Mouse (Mus musculus) neural tube, embryonic 10.5 days (tissue): Measurements from ENCODE around the gene Cldn7.
A peak's percentile ranks its signal among the peaks of the same experiment; 100 is the strongest.

ENCODE experiments used
- DNase-seq: peaks from one replicate; pipeline ENCODE4 v3.0.0-alpha.2; 2017; ENCODE audit warnings: low spot score; ENCODE audit errors: extremely low spot score

Gene Cldn7

DNA sequence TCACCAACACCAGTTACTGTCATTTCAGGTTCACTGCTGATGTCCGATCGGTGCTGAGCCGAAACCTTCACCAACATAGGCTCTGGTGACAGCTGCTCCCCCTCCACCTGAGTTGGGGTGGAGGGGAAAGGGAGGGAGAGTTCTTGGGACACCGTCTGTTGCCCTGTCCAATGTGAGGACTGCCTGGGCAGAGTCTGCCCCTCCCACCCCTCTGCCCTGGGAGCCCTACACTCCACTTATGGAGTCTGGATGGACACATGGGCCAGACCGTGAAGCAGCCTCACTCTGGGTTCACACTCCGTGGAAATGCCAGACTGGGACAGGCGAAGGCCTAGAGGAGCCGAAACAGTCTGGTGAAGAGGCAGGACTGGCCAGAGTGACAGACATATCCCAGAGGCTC lies 25.4 kb downstream of the Cldn7 start:
- DNase-seq = no peak

DNA sequence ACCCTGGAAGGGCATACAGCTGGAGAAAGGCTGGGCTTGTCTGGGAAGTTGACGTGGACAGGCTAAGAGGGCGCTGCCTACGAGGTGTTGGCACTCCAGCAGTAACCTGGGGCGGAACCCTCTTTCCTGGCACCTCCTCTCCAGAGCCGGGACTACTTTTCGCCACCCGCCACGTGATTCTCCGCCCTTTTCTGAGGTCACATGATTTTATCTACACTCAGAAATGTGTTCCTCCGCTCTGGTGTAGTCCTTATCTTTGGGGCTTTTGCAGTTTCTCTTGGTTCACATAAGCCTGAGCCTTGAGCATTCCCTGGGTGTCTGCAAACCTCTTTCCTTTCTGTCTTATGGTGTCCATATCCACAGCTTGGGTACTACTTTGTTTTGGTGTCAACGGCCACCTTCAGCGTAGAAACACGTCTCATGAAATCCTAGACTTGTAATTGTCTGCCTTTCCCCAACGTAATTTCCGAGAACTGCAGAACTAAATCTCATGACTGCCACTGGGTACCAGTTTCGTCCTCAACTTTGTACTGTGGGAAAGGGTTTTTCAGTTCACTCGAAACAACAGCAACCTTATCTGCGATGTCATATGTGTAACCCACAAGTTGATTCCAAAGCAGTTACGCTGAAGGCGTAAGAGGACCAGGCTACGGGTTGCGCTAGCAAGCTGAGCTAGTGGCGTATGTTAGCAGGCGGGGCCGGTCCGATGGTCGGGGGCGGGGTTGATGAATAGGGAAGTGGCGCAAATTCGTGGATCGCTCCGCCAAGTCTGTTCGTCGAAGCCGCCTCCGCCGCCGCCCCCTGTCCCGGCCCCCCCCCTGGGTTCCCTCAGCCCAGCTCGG lies 26.5 kb downstream of the Cldn7 start, which contains the start of gene Gabarap:
Gene Gabarap, plus strand, starts transcription at position 294 of the 842 bp plus-strand sequence.
- peak; percentile 95 for DNase-seq

DNA sequence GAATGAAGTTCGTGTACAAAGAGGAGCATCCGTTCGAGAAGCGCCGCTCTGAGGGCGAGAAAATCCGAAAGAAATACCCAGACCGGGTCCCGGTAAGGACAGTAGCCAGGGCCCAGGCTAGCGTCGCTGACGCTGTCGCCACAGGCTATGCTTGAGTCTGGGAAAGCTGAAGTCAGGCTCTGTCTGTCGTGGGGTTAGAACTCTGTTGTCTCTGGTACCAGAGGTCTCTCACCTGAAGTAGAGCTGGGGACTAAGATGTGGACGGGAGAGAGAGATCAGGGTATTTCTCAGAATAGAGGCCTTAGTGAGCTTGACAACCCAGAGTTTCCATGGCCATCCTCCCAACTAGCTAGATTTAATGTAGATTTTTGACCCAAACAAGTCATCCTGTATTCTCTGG lies 27.1 kb downstream of the Cldn7 start:
- DNase-seq = no peak

DNA sequence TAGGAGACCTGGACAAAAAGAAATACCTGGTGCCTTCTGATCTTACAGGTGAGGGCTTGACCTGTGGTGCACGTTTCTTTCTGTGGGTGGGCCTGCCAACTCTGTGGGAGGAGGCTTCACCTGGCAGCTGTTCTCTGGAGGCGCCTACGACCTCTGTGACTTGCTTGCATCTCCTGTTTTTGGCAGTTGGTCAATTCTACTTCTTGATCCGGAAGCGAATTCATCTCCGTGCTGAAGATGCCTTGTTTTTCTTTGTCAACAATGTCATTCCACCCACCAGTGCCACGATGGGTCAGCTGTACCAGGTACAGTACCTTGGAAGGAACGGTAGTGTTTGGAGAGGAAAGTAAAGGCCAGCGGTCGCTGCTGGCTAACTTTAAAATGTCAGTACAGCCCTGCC lies 27.8 kb downstream of the Cldn7 start:
- no peak for DNase-seq

DNA sequence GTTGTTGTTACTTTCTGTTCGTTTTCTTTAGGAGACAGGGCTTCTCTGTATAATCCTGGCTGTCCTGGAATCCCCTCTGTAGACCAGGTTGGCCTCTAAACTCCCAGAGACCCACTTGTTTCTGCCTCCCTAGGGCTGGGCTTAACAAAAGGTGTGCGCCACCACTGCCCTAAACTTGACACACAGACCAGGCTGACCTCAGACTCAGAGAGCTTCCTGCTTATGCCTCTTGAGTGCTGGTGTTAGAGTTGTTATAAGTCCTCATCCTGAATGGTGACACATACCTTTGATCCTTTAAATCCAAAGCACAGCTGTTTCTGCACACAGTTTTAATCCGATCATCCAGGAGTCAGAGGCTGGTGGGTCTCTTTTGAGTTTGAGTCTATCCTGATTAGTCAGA lies 28.4 kb downstream of the Cldn7 start:
- DNase-seq = no peak

DNA sequence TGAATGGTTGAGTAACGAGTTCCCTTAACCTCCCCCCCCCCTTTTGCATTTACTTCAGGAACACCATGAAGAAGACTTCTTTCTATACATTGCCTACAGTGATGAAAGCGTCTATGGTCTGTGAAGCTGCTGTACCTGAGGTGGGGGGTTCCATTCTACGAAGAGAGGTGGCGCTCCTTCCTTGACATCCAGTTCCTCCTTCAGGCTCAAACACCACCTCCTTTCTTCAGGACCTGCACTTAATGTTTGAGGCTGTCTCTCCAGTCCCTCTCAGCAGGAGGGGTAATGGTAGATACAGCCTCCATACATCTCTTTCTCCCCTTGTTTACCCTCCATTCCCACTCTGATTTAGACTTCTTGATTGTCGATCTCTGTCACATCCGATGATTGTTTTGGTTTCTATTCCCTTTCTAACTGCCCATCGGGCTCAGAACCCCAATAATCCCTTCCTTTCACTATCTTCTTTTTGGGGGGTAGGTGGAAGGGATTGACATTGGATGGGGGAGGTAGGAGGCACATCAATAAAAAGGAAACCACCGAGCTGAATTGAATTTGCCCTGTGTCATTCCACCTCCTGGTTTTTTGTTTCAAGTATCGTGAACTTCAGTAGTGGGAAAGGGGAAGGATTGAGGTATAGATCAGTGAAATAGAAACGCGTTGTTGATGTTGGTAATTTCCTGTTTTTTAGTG lies 30.0 kb downstream of the Cldn7 start:
- no peak for DNase-seq

DNA sequence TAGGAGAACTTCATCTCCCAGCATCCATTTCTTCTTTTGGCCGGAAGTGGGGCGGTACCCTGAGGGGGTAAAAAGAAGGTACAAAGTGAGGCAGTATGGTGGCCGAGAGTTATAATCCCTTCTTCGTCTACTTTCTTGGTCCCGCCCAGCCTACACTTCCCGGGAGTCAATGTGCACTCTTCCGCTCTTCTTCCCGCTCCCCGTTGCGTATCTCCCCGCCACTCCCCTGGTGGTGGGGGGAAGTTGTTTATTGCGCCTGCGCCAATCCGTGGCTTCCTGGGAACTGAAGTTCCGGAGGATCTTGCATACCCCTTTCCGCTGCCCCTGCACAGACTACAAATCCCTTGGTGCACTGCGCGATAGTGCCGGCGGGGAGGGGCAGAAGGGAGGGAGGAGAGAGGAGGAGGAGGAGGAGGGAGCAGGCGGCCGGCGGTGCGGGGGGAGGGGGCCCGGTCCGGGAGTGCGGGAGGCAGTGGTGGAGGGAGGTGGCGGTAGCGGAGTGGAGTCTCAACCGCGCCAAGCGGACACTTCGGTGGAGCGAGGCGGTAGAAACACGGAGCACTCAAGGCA lies 30.9 kb downstream of the Cldn7 start, which contains the start of gene Phf23:
Gene Phf23, plus strand, starts transcription at position 387 of the 570 bp plus-strand sequence.
- peak; percentile 97 for DNase-seq

DNA sequence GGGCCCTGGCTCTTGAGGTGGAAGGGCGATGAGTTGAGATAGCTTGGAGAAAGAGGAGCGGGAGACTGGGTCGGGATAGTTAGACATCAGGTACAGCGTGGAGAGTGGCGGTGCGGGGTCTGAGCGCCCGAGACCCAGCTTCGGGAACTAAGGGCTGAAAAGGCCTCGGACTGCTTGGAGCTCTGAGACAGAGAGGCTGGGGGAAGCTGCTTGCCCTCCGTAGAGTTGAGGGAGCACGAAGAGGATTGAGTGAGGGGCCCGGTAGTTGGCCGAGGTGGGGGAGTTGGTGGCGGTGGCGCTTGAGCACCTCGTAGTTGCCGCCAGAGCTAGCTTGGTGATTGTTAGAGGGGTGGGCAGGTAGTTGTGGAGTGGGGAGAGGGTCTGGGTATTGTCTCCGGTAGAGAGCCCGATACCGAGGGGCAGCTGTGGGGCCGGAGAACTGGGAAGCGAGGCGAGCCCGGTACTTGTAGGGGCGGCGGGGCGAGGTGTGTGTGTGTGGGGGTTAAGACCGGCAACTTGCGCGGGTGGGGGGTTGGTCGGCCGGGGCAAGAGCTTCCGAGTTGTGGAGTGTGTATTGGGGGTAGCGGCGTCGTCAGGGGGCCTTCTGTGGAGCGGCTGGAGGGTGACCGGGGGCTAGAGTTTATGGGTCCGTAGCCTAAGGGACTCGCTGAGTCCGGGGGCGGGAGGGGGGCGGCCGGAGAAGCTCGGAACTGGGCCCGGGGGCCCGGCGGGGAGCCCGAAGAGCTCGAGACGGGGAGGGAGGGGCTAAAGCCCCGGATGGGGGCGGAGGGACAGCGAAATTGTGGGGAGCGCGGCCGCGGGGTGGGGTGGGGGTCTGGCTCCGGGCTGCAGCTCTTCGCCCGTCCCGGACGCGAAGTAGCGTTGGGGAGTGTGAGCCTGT lies 31.8 kb downstream of the Cldn7 start:
- DNase-seq = peak; percentile 60

DNA sequence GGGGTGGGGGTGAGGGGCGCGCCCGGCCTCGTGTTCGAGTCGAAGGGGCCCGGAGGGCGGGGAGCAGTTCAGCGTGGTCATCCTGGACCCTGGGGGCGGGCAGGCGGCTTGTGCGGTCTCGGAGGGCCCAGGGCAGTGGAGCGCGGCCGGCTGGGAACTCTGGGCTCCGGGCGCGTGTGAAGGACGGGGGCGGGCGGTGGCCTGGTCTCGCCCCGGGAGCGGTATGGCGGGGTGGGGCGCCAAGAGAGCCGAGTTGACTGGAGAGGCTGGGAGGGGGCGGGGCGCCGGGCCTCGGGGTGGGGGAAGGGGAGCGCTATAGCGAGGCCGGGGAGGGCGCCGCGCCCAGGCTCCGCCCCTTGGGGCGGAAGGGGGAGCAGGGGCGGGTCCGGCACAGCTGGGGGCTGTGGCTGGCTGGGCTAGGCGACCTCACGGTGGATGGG lies 32.5 kb downstream of the Cldn7 start:
- peak; percentile 89 for DNase-seq

DNA sequence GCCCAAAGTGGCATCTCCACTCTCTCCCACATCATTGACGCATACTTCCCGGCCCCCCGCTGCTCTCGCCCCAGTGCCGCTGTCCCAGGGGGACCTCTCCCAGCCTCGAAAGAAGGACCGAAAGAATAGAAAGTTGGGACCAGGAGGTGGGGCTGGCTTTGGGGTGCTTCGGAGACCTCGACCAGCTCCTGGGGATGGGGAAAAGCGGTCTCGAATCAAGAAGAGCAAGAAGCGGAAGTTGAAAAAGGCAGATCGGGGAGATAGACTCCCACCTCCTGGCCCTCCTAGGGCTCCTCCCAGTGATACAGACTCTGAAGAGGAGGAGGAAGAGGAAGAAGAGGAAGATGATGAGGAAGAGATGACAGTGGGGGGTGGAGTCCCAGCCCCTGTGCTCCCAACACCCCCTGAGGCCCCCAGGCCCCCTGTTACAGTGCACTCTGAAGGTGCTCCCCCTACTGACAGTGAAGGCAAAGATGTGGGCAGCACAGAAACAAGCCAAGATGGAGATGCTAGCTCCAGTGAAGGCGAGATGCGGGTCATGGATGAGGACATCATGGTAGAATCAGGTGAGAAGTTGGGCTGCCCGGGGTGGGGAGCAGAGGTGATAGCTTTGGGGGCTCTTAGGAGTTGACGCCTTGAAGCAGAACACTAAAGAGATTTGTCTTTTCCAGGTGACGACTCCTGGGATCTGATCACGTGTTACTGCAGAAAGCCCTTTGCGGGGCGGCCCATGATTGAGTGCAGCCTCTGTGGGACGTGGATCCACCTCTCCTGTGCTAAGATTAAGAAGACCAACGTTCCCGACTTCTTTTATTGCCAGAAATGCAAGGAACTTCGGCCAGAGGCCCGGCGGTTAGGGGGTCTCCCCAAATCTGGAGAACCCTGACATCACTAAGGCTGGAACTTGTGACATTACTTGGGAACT lies 34.2 kb downstream of the Cldn7 start:
- DNase-seq = no peak

DNA sequence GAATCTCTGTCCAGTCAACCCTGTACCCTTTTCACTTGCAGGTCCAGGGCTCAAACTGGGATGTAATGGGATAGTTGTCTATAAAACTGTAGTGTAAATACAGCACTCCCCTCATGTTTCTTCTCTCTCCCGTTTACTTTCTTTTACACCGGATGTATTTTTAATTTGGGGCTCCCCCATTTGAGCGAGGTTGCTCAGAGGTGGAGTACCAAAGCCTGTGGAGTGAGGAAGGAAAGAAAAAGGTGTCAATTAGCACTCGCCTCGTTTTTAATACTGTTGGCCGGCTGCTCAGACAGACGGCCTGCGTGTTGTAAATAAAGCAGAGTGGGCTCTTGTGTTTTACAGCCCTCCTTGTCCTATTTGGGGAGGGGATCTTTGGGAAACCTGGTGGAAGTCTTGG lies 35.1 kb downstream of the Cldn7 start:
- DNase-seq = no peak

DNA sequence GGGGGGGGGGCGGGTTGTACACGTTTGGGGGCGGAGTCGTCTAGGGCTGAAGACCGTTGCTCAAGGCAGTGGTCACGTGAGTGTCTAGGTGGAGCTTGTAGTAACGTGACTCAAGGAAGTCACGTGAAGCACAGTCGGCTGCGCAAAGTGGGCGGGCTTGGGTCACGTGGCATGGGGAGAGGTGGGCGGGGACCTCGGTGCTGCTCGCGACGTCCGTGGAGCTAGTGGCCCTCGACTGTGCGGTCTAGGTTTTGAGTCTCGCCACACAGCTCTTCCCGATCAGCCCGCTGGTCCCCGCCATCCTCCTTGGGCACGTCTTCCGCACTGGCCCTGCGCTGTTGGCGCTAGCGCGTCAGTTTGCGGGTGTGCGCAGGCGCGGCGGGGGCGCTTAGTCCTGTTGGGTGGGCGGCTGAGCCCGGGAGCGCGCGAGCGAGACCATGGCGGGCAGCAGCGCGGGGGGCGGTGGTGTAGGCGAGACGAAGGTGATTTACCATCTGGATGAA lies 35.9 kb downstream of the Cldn7 start, which contains the start of gene Dvl2:
Gene Dvl2, plus strand, starts transcription at position 200 of the 503 bp plus-strand sequence.
- peak; percentile 97 for DNase-seq

DNA sequence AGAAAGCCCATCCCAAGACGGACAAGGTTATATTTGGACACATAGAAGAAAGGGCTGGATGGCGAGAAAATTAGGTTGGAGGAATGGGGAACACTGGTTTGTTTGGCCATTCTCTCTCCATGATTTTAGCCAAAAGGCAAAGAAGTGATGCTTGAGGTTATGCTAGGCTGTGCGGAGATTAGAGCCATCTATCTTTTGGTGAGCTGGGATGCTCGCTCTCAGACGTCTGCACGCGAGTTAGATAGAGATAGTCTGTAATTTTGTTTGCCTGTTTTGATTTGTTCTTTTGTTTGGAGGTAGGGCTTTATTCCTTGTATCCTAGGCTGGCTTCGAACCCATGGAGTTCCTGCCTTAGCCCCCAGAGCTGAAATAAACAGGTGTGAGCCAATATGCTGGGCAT lies 36.6 kb downstream of the Cldn7 start:
- no peak for DNase-seq

DNA sequence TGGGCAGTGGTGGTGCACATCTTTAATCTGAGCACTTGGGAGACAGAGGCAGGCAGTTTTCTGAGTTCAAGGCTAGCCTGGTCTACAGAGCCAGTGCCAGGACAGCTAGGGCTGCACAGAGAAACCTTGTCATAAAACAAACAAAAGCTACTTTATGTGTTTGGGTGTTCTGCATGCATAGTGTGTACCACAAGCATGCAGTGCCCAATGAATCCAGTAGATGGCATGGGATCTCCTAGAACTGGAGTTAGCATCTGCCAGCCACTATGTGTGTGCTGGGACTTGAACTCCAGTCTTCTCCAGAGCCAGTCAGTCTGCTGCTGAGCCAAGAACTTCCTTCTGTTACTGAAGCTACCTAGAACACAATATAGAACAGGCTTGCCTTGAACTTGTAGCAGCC lies 37.3 kb downstream of the Cldn7 start:
- no peak for DNase-seq

DNA sequence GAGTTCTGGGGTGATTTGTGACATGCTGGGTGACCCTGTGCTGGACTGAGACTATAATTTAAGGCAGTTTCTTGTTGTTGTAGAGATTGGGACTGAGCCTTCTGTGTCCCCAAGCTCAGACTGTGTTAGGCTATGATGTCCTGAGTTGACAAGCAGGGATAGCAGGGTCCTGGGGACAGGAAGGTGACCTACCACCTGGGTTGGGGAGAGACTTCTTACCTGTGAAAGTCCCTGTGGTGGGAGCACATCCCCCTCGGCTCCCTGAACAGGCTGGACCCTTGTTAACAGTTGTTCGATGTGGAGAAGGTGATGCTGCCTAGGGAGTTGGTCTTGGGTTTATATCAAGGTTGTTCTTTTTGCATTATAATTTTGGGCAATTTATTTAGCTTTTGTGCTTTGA lies 37.9 kb downstream of the Cldn7 start:
- no peak for DNase-seq

DNA sequence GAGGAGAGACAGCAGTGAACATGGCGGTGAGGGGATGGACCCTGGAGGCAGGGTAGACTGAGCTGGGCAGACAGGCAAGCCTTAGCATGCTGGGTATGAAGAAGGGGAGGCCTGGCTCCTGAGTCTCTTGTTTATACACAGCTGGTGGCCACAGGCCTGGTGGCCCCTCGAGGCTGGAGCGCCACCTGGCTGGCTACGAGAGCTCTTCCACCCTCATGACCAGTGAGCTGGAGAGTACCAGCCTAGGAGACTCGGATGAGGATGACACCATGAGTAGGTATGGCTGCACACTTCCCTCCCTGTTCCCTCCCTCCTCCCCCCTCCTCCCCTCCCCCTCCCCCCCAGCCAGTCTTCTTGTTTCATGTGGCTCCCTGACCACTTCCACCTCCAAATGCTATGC lies 40.9 kb downstream of the Cldn7 start:
- no peak for DNase-seq

DNA sequence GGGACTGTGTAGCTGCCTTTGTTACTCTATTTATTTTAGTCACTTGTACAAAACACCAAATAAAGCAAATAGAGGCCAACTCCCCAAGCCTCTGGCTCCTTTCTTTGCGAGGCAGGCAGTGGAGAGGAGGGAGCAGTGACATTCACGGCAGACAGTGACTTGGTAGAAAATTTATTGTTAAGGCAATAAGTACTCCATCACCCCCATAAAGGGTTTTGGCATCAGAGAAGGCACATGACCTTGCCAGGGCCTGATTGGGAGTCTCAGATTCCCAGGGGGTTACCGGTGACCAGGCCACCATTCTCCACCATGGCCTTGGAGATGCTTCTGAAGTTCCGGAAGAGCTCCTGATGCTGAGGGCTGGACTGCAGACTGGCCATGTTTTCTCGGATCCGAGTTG lies 45.5 kb downstream of the Cldn7 start:
- no peak for DNase-seq

DNA sequence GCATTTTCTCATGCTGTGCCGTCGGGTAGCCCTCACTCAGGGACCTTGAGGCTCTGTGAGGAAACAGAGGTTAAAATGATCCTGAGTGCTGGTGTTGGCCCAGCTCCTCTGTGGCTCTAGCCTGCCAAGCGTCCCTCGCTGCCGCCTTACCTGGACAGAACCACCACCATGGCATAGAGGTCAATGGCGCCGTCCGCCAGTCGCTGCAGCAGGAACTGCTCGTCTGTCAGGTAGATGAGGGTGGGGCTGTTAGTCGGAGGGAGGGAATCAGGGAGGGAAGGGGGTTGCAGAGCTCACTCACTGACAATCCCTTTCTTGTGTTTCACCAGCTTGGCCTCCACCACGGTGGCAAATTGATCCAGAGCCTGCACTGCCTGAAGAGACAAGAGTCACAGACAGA lies 46.0 kb downstream of the Cldn7 start:
- DNase-seq = no peak

DNA sequence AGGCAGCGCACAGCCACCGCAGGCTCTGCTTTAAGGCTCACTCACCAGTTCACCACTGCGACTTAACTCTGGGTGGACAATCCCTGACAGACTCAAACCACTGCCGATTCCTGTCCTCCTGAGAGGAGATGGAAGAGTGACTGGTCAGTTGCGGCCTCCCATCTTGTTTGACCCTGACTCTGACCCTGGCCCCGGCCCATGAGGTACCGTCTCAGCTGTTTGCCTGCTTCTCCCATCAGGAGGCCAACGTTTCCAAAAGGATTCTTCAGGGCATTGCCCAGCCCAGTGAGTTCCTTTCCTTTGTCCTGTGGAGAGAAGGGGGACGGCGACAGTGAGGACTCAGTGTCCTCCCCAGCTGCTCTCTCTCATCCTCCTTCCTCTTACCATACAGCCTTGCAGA lies 46.4 kb downstream of the Cldn7 start:
- DNase-seq = no peak

DNA sequence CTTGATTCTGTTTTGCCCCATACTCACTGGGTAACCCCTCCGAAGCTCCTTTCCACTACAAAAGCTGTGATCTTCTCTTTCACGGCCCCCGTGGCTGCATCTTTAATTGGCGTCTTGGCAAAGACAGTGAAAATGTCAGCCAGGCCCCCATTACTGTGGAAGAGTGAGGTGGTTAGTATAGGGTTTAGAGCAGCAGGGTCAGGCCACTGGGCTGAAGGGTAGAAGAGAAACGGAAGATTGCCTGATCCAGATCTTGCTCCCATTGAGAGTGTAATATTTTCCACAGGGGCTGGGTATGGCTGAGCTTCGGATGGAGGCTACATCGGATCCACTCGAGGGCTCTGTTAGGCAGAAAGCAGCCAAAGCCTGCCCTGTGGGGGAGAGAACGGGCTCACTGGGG lies 48.4 kb downstream of the Cldn7 start:
- DNase-seq = no peak
